Mouse (Mus musculus): ENCODE data around the gene Rpl7l1. TPM values are rescaled to one million over a fixed set of nuclear protein-coding genes. Genes with fewer than 3 reads are reported as not detected.

Rpl7l1 gene
- polyA plus RNA-seq, 1 experiment from 2014 or later: 149 TPM

DNA sequence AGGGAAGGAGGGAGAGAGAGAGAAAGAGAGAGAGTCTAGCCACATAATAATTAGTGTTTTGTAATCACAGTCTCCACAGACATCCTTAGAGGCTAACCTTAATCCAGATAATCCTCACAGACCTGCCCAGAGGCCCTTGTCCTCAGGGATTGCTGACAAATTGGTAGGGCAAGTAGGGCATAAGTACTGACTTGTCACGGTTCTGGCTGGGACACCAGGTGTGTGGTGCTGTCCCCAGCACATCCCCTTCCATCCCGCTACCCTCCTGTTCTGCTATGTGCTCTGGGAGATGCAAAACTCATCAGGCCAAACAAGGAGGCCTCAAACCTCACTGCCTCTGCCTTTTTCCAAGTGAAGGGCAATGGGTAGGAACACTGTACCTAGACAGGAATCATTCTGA is 37.0 kb downstream of the Rpl7l1 start:
- no peaks in the 10 kb centered on the region for H3K27me3 ChIP-seq (ENCODE audit: control insufficient read depth, insufficient read depth, low read length)
- ATAC-seq (ENCODE audit: low FRiP score) (no peak), DNase-seq (ENCODE audit: low spot score) (no peak)
- no peaks in the 10 kb centered on the region for H3K4me1 ChIP-seq (replicated peaks; ENCODE audit: control insufficient read depth, insufficient read depth, low read length)
- H3K36me3 ChIP-seq (ENCODE audit: control insufficient read depth, insufficient read depth, low read length): no peaks in the 10 kb centered on the region
- no peak overlapping the region for H3K4me3 ChIP-seq (ENCODE audit: low read depth, low read length)
- H3K27ac ChIP-seq (ENCODE audit: low read depth, low read length): no peak overlapping the region
- H3K9me3 ChIP-seq (ENCODE audit: control insufficient read depth, low read length): no peaks in the 10 kb centered on the region
- WGBS: 83% methylated on average over 2 of the region's 2 CpGs
- no peak overlapping the region for H3K4me2 ChIP-seq (replicated peaks; ENCODE audit: low read depth, low read length)
- H3K9ac ChIP-seq (ENCODE audit: low read depth, low read length): no peak overlapping the region

GRCm38 (mm10) chr17:46742986-46743385 is 39.5 kb downstream of the Rpl7l1 start:
- Histone ChIP-seq H3K9me3 (ENCODE audit: control insufficient read depth, low read length) (no peaks in the 10 kb centered on the region), H3K27ac (ENCODE audit: low read depth, low read length) (no peak overlapping the region), H3K36me3 (ENCODE audit: control insufficient read depth, insufficient read depth, low read length) (no peaks in the 10 kb centered on the region), H3K4me1 (replicated peaks; ENCODE audit: control insufficient read depth, insufficient read depth, low read length) (no peaks in the 10 kb centered on the region), H3K4me2 (replicated peaks; ENCODE audit: low read depth, low read length) (no peak overlapping the region), H3K4me3 (ENCODE audit: low read depth, low read length) (no peak overlapping the region), H3K9ac (ENCODE audit: low read depth, low read length) (no peak overlapping the region), H3K27me3 (ENCODE audit: control insufficient read depth, insufficient read depth, low read length) (no peaks in the 10 kb centered on the region)
- ATAC-seq (ENCODE audit: low FRiP score) (no peak), DNase-seq (ENCODE audit: low spot score) (no peak)
- 91% methylated on average over 9 of the region's 9 CpGs for WGBS

DNA sequence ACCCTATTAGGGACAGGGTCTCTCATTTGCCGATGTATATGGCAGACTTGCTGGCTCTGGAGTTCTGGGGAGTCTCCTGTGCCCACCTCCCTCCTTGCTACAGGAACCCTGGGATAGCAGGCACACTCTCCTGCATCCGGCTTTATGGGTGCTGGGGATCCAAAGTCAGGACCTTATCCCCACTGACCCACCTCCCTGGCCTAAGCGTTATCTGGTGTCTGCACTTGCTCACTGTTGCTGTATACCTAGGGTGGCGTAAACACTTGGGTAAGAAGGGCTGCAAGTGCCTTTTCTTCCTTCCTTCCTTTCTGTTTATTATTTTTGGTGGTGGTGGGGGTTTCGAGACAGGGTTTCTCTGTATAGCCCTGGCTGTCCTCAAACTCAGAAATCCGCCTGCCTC is 41.2 kb downstream of the Rpl7l1 start:
- Histone ChIP-seq H3K4me3 (ENCODE audit: low read depth, low read length) (no peak overlapping the region), H3K36me3 (ENCODE audit: control insufficient read depth, insufficient read depth, low read length) (no peaks in the 10 kb centered on the region), H3K4me2 (replicated peaks; ENCODE audit: low read depth, low read length) (no peak overlapping the region), H3K4me1 (replicated peaks; ENCODE audit: control insufficient read depth, insufficient read depth, low read length) (no peaks in the 10 kb centered on the region), H3K27ac (ENCODE audit: low read depth, low read length) (no peak overlapping the region), H3K9ac (ENCODE audit: low read depth, low read length) (no peak overlapping the region), H3K9me3 (ENCODE audit: control insufficient read depth, low read length) (no peaks in the 10 kb centered on the region), H3K27me3 (ENCODE audit: control insufficient read depth, insufficient read depth, low read length) (no peaks in the 10 kb centered on the region)
- WGBS: 93% methylated on average over 6 of the region's 6 CpGs
- DNase-seq (ENCODE audit: low spot score): no peak
- ATAC-seq (ENCODE audit: low FRiP score): no peak

GRCm38 (mm10) chr17:46736160-46736559 is 46.3 kb downstream of the Rpl7l1 start:
- Histone ChIP-seq H3K9ac (ENCODE audit: low read depth, low read length) (no peak overlapping the region), H3K27ac (ENCODE audit: low read depth, low read length) (no peak overlapping the region), H3K4me1 (replicated peaks; ENCODE audit: control insufficient read depth, insufficient read depth, low read length) (no peaks in the 10 kb centered on the region), H3K4me3 (ENCODE audit: low read depth, low read length) (no peak overlapping the region), H3K4me2 (replicated peaks; ENCODE audit: low read depth, low read length) (no peak overlapping the region), H3K27me3 (ENCODE audit: control insufficient read depth, insufficient read depth, low read length) (no peaks in the 10 kb centered on the region), H3K9me3 (ENCODE audit: control insufficient read depth, low read length) (no peaks in the 10 kb centered on the region), H3K36me3 (ENCODE audit: control insufficient read depth, insufficient read depth, low read length) (no peaks in the 10 kb centered on the region)
- ATAC-seq (ENCODE audit: low FRiP score) (no peak), DNase-seq (ENCODE audit: low spot score) (peak; percentile 39)
- WGBS: 73% methylated on average over 10 of the region's 10 CpGs

DNA sequence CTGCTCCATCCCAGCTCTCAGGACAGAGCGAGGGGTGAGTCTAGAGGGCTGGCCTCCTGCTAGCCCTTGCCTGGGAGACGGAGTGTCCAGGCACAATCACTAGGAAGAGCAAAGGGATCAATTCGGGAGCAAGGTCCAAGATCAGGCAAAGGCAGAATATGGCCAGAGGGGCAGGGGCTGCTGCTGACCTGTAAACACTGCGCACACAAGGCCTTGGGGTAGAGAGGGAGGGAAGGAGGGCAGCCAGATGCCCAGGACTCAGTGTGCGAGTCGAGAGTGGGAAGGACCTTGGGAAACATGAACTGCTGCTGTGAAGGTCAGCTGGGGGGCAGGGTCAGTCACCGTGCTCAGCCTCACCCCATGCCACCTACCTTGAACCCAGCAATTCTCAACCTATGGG is 47.2 kb downstream of the Rpl7l1 start:
- Histone ChIP-seq H3K36me3 (ENCODE audit: control insufficient read depth, insufficient read depth, low read length) (no peaks in the 10 kb centered on the region), H3K27me3 (ENCODE audit: control insufficient read depth, insufficient read depth, low read length) (no peaks in the 10 kb centered on the region), H3K4me3 (ENCODE audit: low read depth, low read length) (no peak overlapping the region), H3K9me3 (ENCODE audit: control insufficient read depth, low read length) (no peaks in the 10 kb centered on the region), H3K27ac (ENCODE audit: low read depth, low read length) (no peak overlapping the region), H3K9ac (ENCODE audit: low read depth, low read length) (no peak overlapping the region), H3K4me1 (replicated peaks; ENCODE audit: control insufficient read depth, insufficient read depth, low read length) (no peaks in the 10 kb centered on the region), H3K4me2 (replicated peaks; ENCODE audit: low read depth, low read length) (no peak overlapping the region)
- ATAC-seq (ENCODE audit: low FRiP score) (no peak), DNase-seq (ENCODE audit: low spot score) (no peak)
- WGBS: 83% methylated on average over 7 of the region's 7 CpGs

DNA sequence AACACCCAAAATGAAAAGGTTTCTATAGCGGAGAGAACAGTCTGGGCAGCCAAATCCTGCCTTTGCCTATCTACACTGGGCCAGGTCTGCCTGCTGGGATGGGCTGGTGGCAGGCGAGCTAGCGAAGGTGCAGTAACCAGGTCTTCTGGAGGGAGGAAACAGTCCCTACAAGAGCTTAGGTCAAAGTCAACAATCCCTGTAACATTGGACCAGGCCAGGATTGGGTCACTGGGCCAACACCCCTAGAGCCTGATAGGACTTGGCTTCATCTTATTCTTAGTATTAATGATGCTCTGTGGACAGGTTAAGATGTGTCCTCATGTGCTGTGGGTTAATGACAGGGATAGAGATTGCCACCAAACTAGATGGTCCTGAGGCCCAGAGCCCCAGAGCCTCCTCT is 48.4 kb downstream of the Rpl7l1 start:
- Histone ChIP-seq H3K27ac (ENCODE audit: low read depth, low read length) (no peak overlapping the region), H3K4me3 (ENCODE audit: low read depth, low read length) (no peak overlapping the region), H3K4me2 (replicated peaks; ENCODE audit: low read depth, low read length) (no peak overlapping the region), H3K27me3 (ENCODE audit: control insufficient read depth, insufficient read depth, low read length) (peaks cover 2% of the 10 kb centered on the region; the same call in 1 of the 2 replicates), H3K36me3 (ENCODE audit: control insufficient read depth, insufficient read depth, low read length) (no peaks in the 10 kb centered on the region), H3K9ac (ENCODE audit: low read depth, low read length) (no peak overlapping the region), H3K9me3 (ENCODE audit: control insufficient read depth, low read length) (no peaks in the 10 kb centered on the region), H3K4me1 (replicated peaks; ENCODE audit: control insufficient read depth, insufficient read depth, low read length) (no peaks in the 10 kb centered on the region)
- WGBS: 94% methylated on average over 3 of the region's 3 CpGs
- no peak for ATAC-seq (ENCODE audit: low FRiP score)
- DNase-seq (ENCODE audit: low spot score): no peak

- DNase-seq (ENCODE audit: low spot score): no peak
- H3K27ac ChIP-seq (ENCODE audit: low read depth, low read length): no peak within 1 kb of the TSS
- WGBS: 20% methylated on average over 24 of the region's 24 CpGs
- H3K4me3 ChIP-seq (ENCODE audit: low read depth, low read length): no peak within 1 kb of the TSS
- H3K9ac ChIP-seq (ENCODE audit: low read depth, low read length): no peak within 1 kb of the TSS
- H3K4me2 ChIP-seq (replicated peaks; ENCODE audit: low read depth, low read length): no peak within 1 kb of the TSS
- H3K9me3 ChIP-seq (ENCODE audit: control insufficient read depth, low read length): no peaks in the 10 kb centered on the region
- no peak for ATAC-seq (ENCODE audit: low FRiP score)
- peaks cover 9% of the 10 kb centered on the region for H3K27me3 ChIP-seq (ENCODE audit: control insufficient read depth, insufficient read depth, low read length)
- no peaks in the 10 kb centered on the region for H3K36me3 ChIP-seq (ENCODE audit: control insufficient read depth, insufficient read depth, low read length)
- no peaks in the 10 kb centered on the region for H3K4me1 ChIP-seq (replicated peaks; ENCODE audit: control insufficient read depth, insufficient read depth, low read length)
Observed at GRCm38 (mm10) chr17:46728904-46729318, 53.6 kb downstream of the Rpl7l1 start, which contains the start of gene Gnmt. Gnmt (minus strand) TSS chr17:46729168.

DNA sequence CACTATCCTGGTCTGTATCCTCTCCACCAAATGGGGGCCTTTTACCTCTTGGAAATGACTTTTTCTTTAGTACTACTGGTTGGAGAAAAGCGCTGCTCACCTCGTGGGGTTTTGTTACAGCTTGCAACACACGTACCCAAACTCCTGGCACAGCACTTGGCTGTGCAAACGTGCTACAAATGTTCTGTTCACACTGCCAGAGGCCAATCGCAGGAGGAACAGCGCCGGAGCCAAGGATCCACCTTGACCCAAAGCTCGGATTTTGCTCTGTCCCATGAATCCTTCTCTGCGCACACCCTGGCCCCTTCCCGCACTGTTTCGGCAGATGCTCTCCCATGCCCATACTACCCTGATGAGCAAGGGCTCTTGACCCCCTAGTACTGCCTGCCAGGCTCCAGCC is 54.0 kb downstream of the Rpl7l1 start:
- Histone ChIP-seq H3K9me3 (ENCODE audit: control insufficient read depth, low read length) (no peaks in the 10 kb centered on the region), H3K27me3 (ENCODE audit: control insufficient read depth, insufficient read depth, low read length) (peaks cover 9% of the 10 kb centered on the region), H3K9ac (ENCODE audit: low read depth, low read length) (no peak overlapping the region), H3K4me2 (replicated peaks; ENCODE audit: low read depth, low read length) (no peak overlapping the region), H3K4me3 (ENCODE audit: low read depth, low read length) (no peak overlapping the region), H3K36me3 (ENCODE audit: control insufficient read depth, insufficient read depth, low read length) (no peaks in the 10 kb centered on the region), H3K4me1 (replicated peaks; ENCODE audit: control insufficient read depth, insufficient read depth, low read length) (no peaks in the 10 kb centered on the region), H3K27ac (ENCODE audit: low read depth, low read length) (no peak overlapping the region)
- no peak for DNase-seq (ENCODE audit: low spot score)
- no peak for ATAC-seq (ENCODE audit: low FRiP score)
- WGBS: 47% methylated on average over 11 of the region's 11 CpGs

GRCm38 (mm10) chr17:46728021-46728420 is 54.5 kb downstream of the Rpl7l1 start:
- 35% methylated on average over 6 of the region's 6 CpGs for WGBS

More at GRCm38 (mm10) chr17:46728021-46728420, 54.5 kb downstream of the Rpl7l1 start:
- H3K4me2 ChIP-seq (replicated peaks; ENCODE audit: low read depth, low read length): no peak overlapping the region
- no peak overlapping the region for H3K9ac ChIP-seq (ENCODE audit: low read depth, low read length)
- DNase-seq (ENCODE audit: low spot score) (peak; percentile 42), ATAC-seq (ENCODE audit: low FRiP score) (no peak)
- H3K27me3 ChIP-seq (ENCODE audit: control insufficient read depth, insufficient read depth, low read length): peaks cover 9% of the 10 kb centered on the region
- H3K27ac ChIP-seq (ENCODE audit: low read depth, low read length): no peak overlapping the region
- H3K4me1 ChIP-seq (replicated peaks; ENCODE audit: control insufficient read depth, insufficient read depth, low read length): no peaks in the 10 kb centered on the region
- H3K36me3 ChIP-seq (ENCODE audit: control insufficient read depth, insufficient read depth, low read length): no peaks in the 10 kb centered on the region
- no peaks in the 10 kb centered on the region for H3K9me3 ChIP-seq (ENCODE audit: control insufficient read depth, low read length)
- no peak overlapping the region for H3K4me3 ChIP-seq (ENCODE audit: low read depth, low read length)

All from hindbrain, embryonic 11.5 days (tissue).